Mouse (Mus musculus): ENCODE data around the gene Myh9.

DNA sequence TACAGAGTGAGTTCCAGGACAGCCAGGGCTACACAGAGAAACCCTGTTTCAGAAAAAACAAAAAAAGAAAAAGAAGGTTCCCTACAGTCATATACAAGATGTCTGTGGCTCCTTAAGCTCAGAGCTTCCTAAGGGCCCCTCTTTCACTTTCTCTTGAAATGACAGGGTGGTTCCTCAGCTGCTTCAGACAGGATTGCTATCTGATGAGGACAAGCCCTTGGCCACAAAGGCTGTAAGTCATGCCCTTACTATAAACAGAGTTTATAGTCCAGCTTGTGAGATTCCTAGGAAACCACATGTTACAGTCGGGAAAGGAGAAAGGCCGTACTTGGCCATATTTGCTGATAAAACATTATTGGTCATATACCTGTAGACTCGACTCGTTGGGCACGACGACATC is 34.0 kb upstream of the Myh9 start:
- TF ChIP-seq CTCF (IDR thresholded peaks at IDR 0.05; ENCODE audit: borderline replicate concordance, extremely low read depth, insufficient read depth, insufficient read length) (no peak), POLR2A (IDR thresholded peaks at IDR 0.05; ENCODE audit: borderline replicate concordance, extremely low read depth, insufficient read depth, insufficient read length, poor library complexity, severe bottlenecking) (no peak)

Data from brain, embryonic 14.5 days (tissue).